Mouse (Mus musculus) CH12.LX (cell line): ENCODE measurements around the gene Plekhh3.

Source experiments
- CTCF ChIP-seq, 2 experiments: IDR thresholded peaks in 1 of 2; conservative IDR thresholded peaks in 1 of 2; 2 replicates each; pipeline ENCODE4 v1.5.1; 2011 to 2012; ENCODE audit warnings: low read depth in 2 of 2, low read length in 2 of 2, improper control_type of control experiment in 1 of 2, inconsistent platforms in 1 of 2, mild to moderate bottlenecking in 1 of 2, moderate library complexity in 1 of 2
- E2F4 ChIP-seq: IDR thresholded peaks from 2 replicates; pipeline ENCODE4 v1.6.1; 2011; ENCODE audit warnings: low read depth, low read length, improper control_type of control experiment; ENCODE audit not compliant: insufficient replicate concordance
- EP300 ChIP-seq: IDR thresholded peaks from 2 replicates; pipeline ENCODE4 v1.6.1; 2011; ENCODE audit warnings: low read length, improper control_type of control experiment
- ETS1 ChIP-seq: conservative IDR thresholded peaks from 2 replicates; pipeline ENCODE4 v1.6.1; 2012; ENCODE audit warnings: low read depth, mild to moderate bottlenecking, inconsistent platforms, low read length, improper control_type of control experiment, moderate library complexity
- HCFC1 ChIP-seq: IDR thresholded peaks from 2 replicates; pipeline ENCODE4 v1.6.1; 2012; ENCODE audit warnings: low read depth, mild to moderate bottlenecking, inconsistent platforms, low read length, improper control_type of control experiment
- MAFK ChIP-seq: IDR thresholded peaks from 2 replicates; pipeline ENCODE4 v1.6.1; 2011; ENCODE audit warnings: low read length, improper control_type of control experiment; ENCODE audit not compliant: insufficient replicate concordance
- MAX ChIP-seq: IDR thresholded peaks from 2 replicates; pipeline ENCODE4 v1.6.1; 2011; ENCODE audit warnings: low read length, improper control_type of control experiment
- MAZ ChIP-seq: IDR thresholded peaks from 2 replicates; pipeline ENCODE4 v1.6.1; 2012; ENCODE audit warnings: low read depth, mild to moderate bottlenecking, inconsistent platforms, low read length, improper control_type of control experiment, moderate library complexity
- NRF1 ChIP-seq: IDR thresholded peaks from 2 replicates; pipeline ENCODE4 v1.6.1; 2014; ENCODE audit warnings: low read depth, mild to moderate bottlenecking, inconsistent platforms, low read length, improper control_type of control experiment, moderate library complexity
- PAX5 ChIP-seq: IDR thresholded peaks from 2 replicates; pipeline ENCODE4 v1.6.1; 2012; ENCODE audit warnings: low read length, inconsistent platforms, mixed read lengths
- POLR2A ChIP-seq: IDR thresholded peaks from 2 replicates; pipeline ENCODE4 v1.6.1; 2011; ENCODE audit warnings: low read depth, mild to moderate bottlenecking, improper control_type of control experiment, low read length
- SMC3 ChIP-seq: IDR thresholded peaks from 2 replicates; pipeline ENCODE4 v1.6.1; 2011; ENCODE audit warnings: low read depth, low read length, improper control_type of control experiment

- TF ChIP-seq HCFC1 (no peak), ETS1 (no peak), MAX (no peak), CTCF (conservative IDR thresholded peaks at IDR 0.05 in 1 of 2, IDR thresholded peaks at IDR 0.05 in 1 of 2; ENCODE audit: low read depth in 2 of 2, low read length in 2 of 2) (no peak), SMC3 (no peak), POLR2A (no peak), MAFK (no peak), EP300 (no peak), NRF1 (no peak), PAX5 (no peak), MAZ (no peak), E2F4 (no peak)
Measured at GRCm38 (mm10) chr11:101196175-101196574, 25.0 kb upstream of the Plekhh3 start.
